Mouse (Mus musculus) thymus, postnatal 14 days (tissue): Measurements from ENCODE around the gene Usp34.
"Not testable (repeated sequence)": the region's sequence is repeated elsewhere in the genome, so short reads cannot be mapped to it uniquely, and the experiment has no call there.

Experiments used
- DNase-seq: peaks from one replicate; pipeline ENCODE4 v3.0.0; 2021

Usp34 gene

GRCm38 (mm10) chr11:23359687-23360235, 53.1 kb downstream of the Usp34 start:
- DNase-seq, result not testable (repeated sequence)

GRCm38 (mm10) chr11:23362305-23362704, 55.6 kb downstream of the Usp34 start:
- DNase-seq, result no peak

- no peak for DNase-seq
These were observed 57.7 kb downstream of the Usp34 start for GRCm38 (mm10) chr11:23364348-23364747.

GRCm38 (mm10) chr11:23372032-23372431, 65.3 kb downstream of the Usp34 start:
- no peak for DNase-seq

- DNase-seq, result no peak
These were observed 65.8 kb downstream of the Usp34 start for GRCm38 (mm10) chr11:23372490-23372889.

GRCm38 (mm10) chr11:23380055-23380454, 73.4 kb downstream of the Usp34 start:
- DNase-seq, result no peak

- DNase-seq, result no peak
These were observed 73.9 kb downstream of the Usp34 start for GRCm38 (mm10) chr11:23380595-23380994.

- DNase-seq, result no peak
These were observed 76.1 kb downstream of the Usp34 start for GRCm38 (mm10) chr11:23382787-23383186.

GRCm38 (mm10) chr11:23389649-23390048, 83.0 kb downstream of the Usp34 start:
- no peak for DNase-seq

- DNase-seq, result no peak
These were observed 85.9 kb downstream of the Usp34 start for GRCm38 (mm10) chr11:23392567-23392966.

- no peak for DNase-seq
These were observed 89.9 kb downstream of the Usp34 start for GRCm38 (mm10) chr11:23396608-23397007.

GRCm38 (mm10) chr11:23400978-23401776, 94.5 kb downstream of the Usp34 start:
- DNase-seq, result no peak

GRCm38 (mm10) chr11:23428301-23428700, 121.6 kb downstream of the Usp34 start:
- DNase-seq, result no peak

GRCm38 (mm10) chr11:23430013-23430412, 123.3 kb downstream of the Usp34 start:
- no peak for DNase-seq

- no peak for DNase-seq
These were observed 129.4 kb downstream of the Usp34 start for GRCm38 (mm10) chr11:23436076-23436475.

GRCm38 (mm10) chr11:23465862-23466261, 159.2 kb downstream of the Usp34 start:
- not testable (repeated sequence) for DNase-seq

GRCm38 (mm10) chr11:23489955-23490354, 183.3 kb downstream of the Usp34 start:
- no peak for DNase-seq

GRCm38 (mm10) chr11:23492048-23492790, 185.5 kb downstream of the Usp34 start:
- DNase-seq, result no peak

- no peak for DNase-seq
These were observed 188.5 kb downstream of the Usp34 start for GRCm38 (mm10) chr11:23495231-23495630.

GRCm38 (mm10) chr11:23496661-23497060, 190.0 kb downstream of the Usp34 start:
- DNase-seq, result peak; percentile 13

- no peak for DNase-seq
These were observed 190.6 kb downstream of the Usp34 start for GRCm38 (mm10) chr11:23497335-23497717.

GRCm38 (mm10) chr11:23497718-23498509, 191.2 kb downstream of the Usp34 start, which contains the start of gene Ahsa2:
Gene Ahsa2 (minus strand): TSS chr11:23498030.
- DNase-seq, result peak; percentile 98

- DNase-seq, result no peak
These were observed 191.9 kb downstream of the Usp34 start for GRCm38 (mm10) chr11:23498609-23499008.
